Mouse (Mus musculus): ENCODE measurements around the gene Sp7.

- no peak for TF ChIP-seq MAFK (IDR thresholded peaks at IDR 0.05; ENCODE audit: insufficient read depth, low read depth, low read length)
- no peak for TF ChIP-seq CHD2 (IDR thresholded peaks at IDR 0.05; ENCODE audit: low read depth, low read length)
- TF ChIP-seq ZNF384 (IDR thresholded peaks at IDR 0.05; ENCODE audit: low read depth, low read length), result no peak
Observed at GRCm38 (mm10) chr15:102362648-102363047, 4.3 kb downstream of the Sp7 start.
